Mouse (Mus musculus): ENCODE measurements around the gene Grip2.

GRCm38 (mm10) chr6:91843628-91844153 is 16.6 kb upstream of the Grip2 start:
- TF ChIP-seq POLR2A (IDR thresholded peaks at IDR 0.05; ENCODE audit: low read depth, low read length) (no peak), CTCF (IDR thresholded peaks at IDR 0.05; ENCODE audit: borderline replicate concordance, insufficient read depth, low read length) (no peak)
